Mouse (Mus musculus) thymus, adult 2 months (tissue): ENCODE results near the gene Fto. TPM values are rescaled to one million over a fixed set of nuclear protein-coding genes. Genes with fewer than 3 reads are reported as not detected.

Experiments
- DNase-seq: peaks from one replicate; pipeline ENCODE4 v3.0.0; 2021
- H3K27ac ChIP-seq: fragments of 200-500 bp; 2 replicates; pipeline ENCODE4 v1.5.1; 2012; ENCODE audit warnings: low read length, control low read depth; ENCODE audit not compliant: control insufficient read depth, insufficient read depth
- H3K27me3 ChIP-seq: fragments of 200-500 bp; 2 replicates; pipeline ENCODE4 v1.6.1; 2012; ENCODE audit warnings: mild to moderate bottlenecking, low read length, moderate library complexity, mixed read lengths; ENCODE audit not compliant: control insufficient read depth, insufficient read depth
- H3K36me3 ChIP-seq: fragments of 200-500 bp; 2 replicates; pipeline ENCODE4 v1.6.1; 2012; ENCODE audit warnings: mild to moderate bottlenecking, low read length, moderate library complexity; ENCODE audit not compliant: control insufficient read depth, insufficient read depth
- H3K4me1 ChIP-seq: fragments of 200-500 bp; replicated peaks from 2 replicates; pipeline ENCODE4 v1.6.1; 2012; ENCODE audit warnings: low read length; ENCODE audit not compliant: control insufficient read depth, insufficient read depth
- H3K4me3 ChIP-seq: fragments of 200-500 bp; 2 replicates; pipeline ENCODE4 v1.5.1; 2012; ENCODE audit warnings: mild to moderate bottlenecking, low read length, control low read depth, moderate library complexity; ENCODE audit not compliant: control insufficient read depth, insufficient read depth
- CTCF ChIP-seq: fragments of 200-500 bp; IDR thresholded peaks from 2 replicates; pipeline ENCODE4 v1.5.1; 2012; ENCODE audit warnings: mild to moderate bottlenecking, control low read depth, low read length, moderate library complexity, borderline replicate concordance; ENCODE audit not compliant: control insufficient read depth, poor library complexity, insufficient read depth; ENCODE audit errors: extremely low read depth
- POLR2A ChIP-seq: fragments of 200-500 bp; IDR thresholded peaks from 2 replicates; pipeline ENCODE4 v1.6.1; 2012; ENCODE audit warnings: mild to moderate bottlenecking, low read length, control low read depth, moderate library complexity; ENCODE audit not compliant: control insufficient read depth, poor library complexity, insufficient read depth; ENCODE audit errors: extremely low read depth
- WGBS: fragments of 180-500 bp; shearing (Covaris S2); methylation state at CpG from one replicate; pipeline ENCODE4 v1.1.7; 2018; 5-methylcytosine and 5-hydroxymethylcytosine counted together
- polyA plus RNA-seq: library from polyadenylated mRNA; depleted of rRNA; stranded (reverse); fragments of >200 nt; gene quantifications from 2 replicates; pipeline ENCODE4 v1.2.3, GENCODE M21; 2012

Fto gene
- polyA plus RNA-seq, 1 experiment: 29.9 TPM

DNA sequence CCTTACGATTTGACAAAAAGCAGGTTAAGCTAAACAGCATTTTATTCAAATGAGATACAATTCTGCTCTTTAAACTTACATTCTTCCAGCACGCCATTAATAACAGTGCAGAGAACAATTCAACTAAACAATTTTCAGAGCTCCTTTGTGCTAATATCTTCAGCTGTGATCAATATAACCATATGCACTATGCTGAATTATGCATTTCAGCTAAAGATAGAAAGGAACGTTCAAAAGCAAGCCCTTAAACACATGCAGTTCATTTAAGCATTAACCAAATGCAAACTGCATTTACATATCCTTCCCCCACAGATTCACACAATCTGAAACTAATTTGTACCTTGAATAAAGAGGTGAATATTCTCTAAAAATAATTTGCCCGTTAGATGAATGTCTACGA is 35.3 kb upstream of the Fto start:
- TF ChIP-seq CTCF: no peak
- no peak for TF ChIP-seq POLR2A
- H3K36me3 ChIP-seq: no peaks in the 10 kb centered on the region
- 92% methylated on average over 5 of the region's 5 CpGs for WGBS
- H3K4me3 ChIP-seq: no peak overlapping the region
- DNase-seq: no peak
- peaks cover 3% of the 10 kb centered on the region; the same call in 1 of the 2 replicates for H3K4me1 ChIP-seq
- no peak overlapping the region for H3K27ac ChIP-seq
- H3K27me3 ChIP-seq: no peaks in the 10 kb centered on the region

GRCm38 (mm10) chr8:91280467-91281212 is 32.7 kb upstream of the Fto start:
- no peak overlapping the region for H3K27ac ChIP-seq
- 93% methylated on average over 11 of the region's 11 CpGs for WGBS
- no peak for DNase-seq

GRCm38 (mm10) chr8:91281545-91281944 is 31.8 kb upstream of the Fto start:
- no peaks in the 10 kb centered on the region for H3K36me3 ChIP-seq
- H3K27ac ChIP-seq: no peak overlapping the region
- no peaks in the 10 kb centered on the region for H3K4me1 ChIP-seq
- H3K27me3 ChIP-seq: no peaks in the 10 kb centered on the region
- 95% methylated on average over 8 of the region's 8 CpGs for whole genome bisulfite sequencing
- DNase-seq: no peak
- TF ChIP-seq CTCF (no peak), POLR2A (no peak)
- no peak overlapping the region for H3K4me3 ChIP-seq

More at GRCm38 (mm10) chr8:91280467-91281212, 32.7 kb upstream of the Fto start:
- no peak overlapping the region for H3K4me3 ChIP-seq
- H3K36me3 ChIP-seq: no peaks in the 10 kb centered on the region
- no peaks in the 10 kb centered on the region for H3K27me3 ChIP-seq
- H3K4me1 ChIP-seq: no peaks in the 10 kb centered on the region
- TF ChIP-seq POLR2A: no peak
- TF ChIP-seq CTCF: no peak

- no peaks in the 10 kb centered on the region for H3K27me3 ChIP-seq
- no peaks in the 10 kb centered on the region for H3K4me1 ChIP-seq
- H3K36me3 ChIP-seq: no peaks in the 10 kb centered on the region
- no peak overlapping the region for H3K4me3 ChIP-seq
- TF ChIP-seq POLR2A (no peak), CTCF (no peak)
- H3K27ac ChIP-seq: no peak overlapping the region
- 96% methylated on average over 5 of the region's 5 CpGs for WGBS
- DNase-seq: no peak
Measured at GRCm38 (mm10) chr8:91282655-91283054, 30.7 kb upstream of the Fto start.

- H3K27ac ChIP-seq: no peak overlapping the region
- TF ChIP-seq POLR2A (no peak), CTCF (no peak)
- no peak for DNase-seq
- no peaks in the 10 kb centered on the region for H3K27me3 ChIP-seq
- 98% methylated on average over 1 of the region's 1 CpGs for WGBS
- H3K4me1 ChIP-seq: no peaks in the 10 kb centered on the region
- H3K36me3 ChIP-seq: no peaks in the 10 kb centered on the region
- no peak overlapping the region for H3K4me3 ChIP-seq
Measured at GRCm38 (mm10) chr8:91283815-91284214, 29.5 kb upstream of the Fto start.

DNA sequence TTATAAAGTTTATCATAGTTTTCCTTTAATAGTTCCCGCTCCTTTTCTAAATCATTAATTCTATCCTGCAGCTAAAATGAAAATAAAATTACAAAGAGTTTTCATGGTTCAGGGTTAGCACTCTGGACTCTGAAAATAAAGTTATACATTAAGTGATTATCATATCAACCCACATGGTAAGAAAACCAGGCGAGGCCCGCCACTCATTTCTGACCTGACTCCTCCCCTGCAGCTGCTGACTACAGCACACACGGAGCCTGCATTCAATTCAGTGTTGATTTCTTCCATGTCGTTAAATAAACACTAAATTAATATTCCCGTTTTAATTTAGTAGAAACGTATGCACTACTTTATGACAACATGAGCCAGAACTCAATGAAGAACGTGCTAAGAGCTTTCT is 27.1 kb upstream of the Fto start:
- no peak for TF ChIP-seq POLR2A
- TF ChIP-seq CTCF: no peak
- 95% methylated on average over 8 of the region's 8 CpGs for WGBS
- H3K4me3 ChIP-seq: no peak overlapping the region
- H3K27ac ChIP-seq: no peak overlapping the region
- no peak for DNase-seq
- no peaks in the 10 kb centered on the region for H3K4me1 ChIP-seq
- H3K36me3 ChIP-seq: no peaks in the 10 kb centered on the region
- no peaks in the 10 kb centered on the region for H3K27me3 ChIP-seq
